Mouse (Mus musculus) CD8-positive naive resting alpha-beta T cell, adult 2 months (primary cell): ENCODE measurements around the gene Vps18.
A peak's percentile ranks its signal among the peaks of the same experiment; 100 is the strongest.

Experiments
- DNase-seq, 2 experiments: peaks; one replicate each; pipeline ENCODE4 v3.0.0; 2022; ENCODE audit warnings: low read depth in 2 of 2, low spot score in 2 of 2

The Vps18 gene

GRCm38 (mm10) chr2:119288270-119288882 is at the start of gene Vps18:
TSS of gene Vps18 (plus strand) at chr2:119288740.
- peak; percentile 98 to 99 for DNase-seq

- no peak for DNase-seq
Observed at GRCm38 (mm10) chr2:119240075-119240818, 48.3 kb upstream of the Vps18 start.

- no peak for DNase-seq
Observed at GRCm38 (mm10) chr2:119240819-119241186, 47.7 kb upstream of the Vps18 start.

GRCm38 (mm10) chr2:119242548-119242947 is 46.0 kb upstream of the Vps18 start:
- DNase-seq = no peak

GRCm38 (mm10) chr2:119245246-119245645 is 43.3 kb upstream of the Vps18 start:
- no peak for DNase-seq

GRCm38 (mm10) chr2:119247904-119248303 is 40.6 kb upstream of the Vps18 start:
- no peak for DNase-seq

GRCm38 (mm10) chr2:119249592-119250061 is 38.9 kb upstream of the Vps18 start:
- no peak for DNase-seq

- no peak for DNase-seq
Observed at GRCm38 (mm10) chr2:119250377-119250776, 38.2 kb upstream of the Vps18 start.

GRCm38 (mm10) chr2:119250826-119251478 is 37.6 kb upstream of the Vps18 start:
- peak; percentile 76 to 85 for DNase-seq

- no peak for DNase-seq
Observed at GRCm38 (mm10) chr2:119254976-119255375, 33.6 kb upstream of the Vps18 start.

GRCm38 (mm10) chr2:119260518-119260917 is 28.0 kb upstream of the Vps18 start:
- no peak for DNase-seq

GRCm38 (mm10) chr2:119261326-119261725 is 27.2 kb upstream of the Vps18 start:
- no peak for DNase-seq

GRCm38 (mm10) chr2:119262978-119263377 is 25.6 kb upstream of the Vps18 start:
- no peak for DNase-seq

GRCm38 (mm10) chr2:119263813-119264212 is 24.7 kb upstream of the Vps18 start:
- no peak for DNase-seq

GRCm38 (mm10) chr2:119270286-119270642 is 18.3 kb upstream of the Vps18 start:
- no peak for DNase-seq

- peak in 1 of 2 experiments; percentile 28 for DNase-seq
Observed at GRCm38 (mm10) chr2:119270643-119271331, 17.8 kb upstream of the Vps18 start, which contains the start of gene Rhov. TSS of gene Rhov (minus strand) at chr2:119271272.

GRCm38 (mm10) chr2:119274126-119274525 is 14.4 kb upstream of the Vps18 start:
- DNase-seq = no peak

GRCm38 (mm10) chr2:119276926-119277325 is 11.6 kb upstream of the Vps18 start:
- DNase-seq = no peak

- no peak for DNase-seq
Observed at GRCm38 (mm10) chr2:119277810-119278209, 10.7 kb upstream of the Vps18 start.

GRCm38 (mm10) chr2:119281899-119282565 is 6.5 kb upstream of the Vps18 start:
- no peak for DNase-seq

- DNase-seq = no peak
Observed at GRCm38 (mm10) chr2:119287372-119287771, 1.2 kb upstream of the Vps18 start.
